Mouse (Mus musculus) stomach, embryonic 16.5 days (tissue): ENCODE data around the gene Rap1gap2. TPM values are rescaled to one million over a fixed set of nuclear protein-coding genes. Genes with fewer than 3 reads are reported as not detected.

Source experiments
- ATAC-seq: fragments of 200-750 bp; cut with Nextera tagmentation; 2 replicates; pipeline ENCODE4 v1.8.0; 2017; ENCODE audit warnings: moderate number of reproducible peaks, moderate TSS enrichment; ENCODE audit not compliant: insufficient read depth, low FRiP score
- H3K27ac ChIP-seq: fragments of 300-500 bp; sonication (generic); 2 replicates; pipeline ENCODE4 v1.5.1; 2014; ENCODE audit warnings: low read length
- H3K27me3 ChIP-seq: fragments of 300-500 bp; sonication (generic); 2 replicates; pipeline ENCODE4 v1.6.1; 2014; ENCODE audit warnings: low read length, control low read depth, mixed read lengths; ENCODE audit not compliant: control insufficient read depth, insufficient read depth
- H3K36me3 ChIP-seq: fragments of 300-500 bp; sonication (generic); 2 replicates; pipeline ENCODE4 v1.6.1; 2014; ENCODE audit warnings: low read length; ENCODE audit not compliant: control insufficient read depth, insufficient read depth
- H3K4me1 ChIP-seq: fragments of 300-500 bp; sonication (generic); 2 replicates; pipeline ENCODE4 v1.6.1; 2014; ENCODE audit warnings: low read length, control low read depth, mixed read lengths; ENCODE audit not compliant: control insufficient read depth, insufficient read depth
- H3K4me2 ChIP-seq: fragments of 300-500 bp; sonication (generic); 2 replicates; pipeline ENCODE4 v1.6.1; 2014; ENCODE audit warnings: low read depth, low read length, mixed read lengths
- H3K4me3 ChIP-seq: fragments of 300-500 bp; sonication (generic); replicated peaks from 2 replicates; pipeline ENCODE4 v1.5.1; 2014; ENCODE audit warnings: mild to moderate bottlenecking, low read length
- H3K9ac ChIP-seq: fragments of 300-500 bp; sonication (generic); 2 replicates; pipeline ENCODE4 v1.6.1; 2014; ENCODE audit warnings: low read length
- H3K9me3 ChIP-seq: fragments of 300-500 bp; sonication (generic); replicated peaks from 2 replicates; pipeline ENCODE4 v1.6.1; 2016; ENCODE audit warnings: low read length, control low read depth; ENCODE audit not compliant: control insufficient read depth
- WGBS: fragments of 180-500 bp; shearing (Covaris S2); extraction: QIAGEN DNeasy Blood & Tissue Kit; methylation state at CpG from one replicate; pipeline ENCODE4 v1.1.7; 2014; 5-methylcytosine and 5-hydroxymethylcytosine counted together
- polyA plus RNA-seq: library from polyadenylated mRNA; unstranded; fragments of >200 nt; fragmentation: Nextera tagmentation; extraction: Ambion mirVana; gene quantifications from 2 replicates; pipeline ENCODE4 v1.2.1, GENCODE M21; 2015

The Rap1gap2 gene
- polyA plus RNA-seq, 1 experiment from 2014 or later = 11.8 TPM

DNA sequence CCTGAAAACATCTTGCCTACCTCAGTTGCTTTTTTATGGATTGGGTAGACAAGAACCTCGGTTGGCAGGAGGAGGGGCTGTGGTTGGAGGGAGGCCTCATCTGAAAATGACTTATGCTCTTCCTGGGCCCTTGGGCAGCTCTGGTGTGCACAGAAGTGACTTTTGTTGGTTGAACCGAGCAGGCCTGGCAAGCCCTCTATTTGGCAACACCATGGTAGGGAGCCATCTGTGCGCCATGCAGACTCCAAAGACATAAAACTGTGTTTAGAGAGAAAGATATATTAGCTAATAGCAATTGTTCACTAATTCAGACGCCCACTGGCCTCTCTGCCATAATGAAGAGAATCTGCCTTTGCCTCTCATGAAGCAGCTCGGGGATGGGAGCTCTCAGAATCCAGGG is 94.6 kb downstream of the Rap1gap2 start:
- Histone ChIP-seq H3K4me2 (no peak overlapping the region), H3K36me3 (no peaks in the 10 kb centered on the region), H3K4me3 (no peak overlapping the region), H3K9me3 (no peaks in the 10 kb centered on the region), H3K27ac (no peak overlapping the region), H3K9ac (no peak overlapping the region), H3K27me3 (no peaks in the 10 kb centered on the region), H3K4me1 (no peaks in the 10 kb centered on the region)
- 73% methylated on average over 5 of the region's 5 CpGs for WGBS
- ATAC-seq = no peak

- Histone ChIP-seq H3K9ac (no peak overlapping the region), H3K4me3 (no peak overlapping the region), H3K4me2 (no peak overlapping the region), H3K27ac (no peak overlapping the region), H3K27me3 (no peaks in the 10 kb centered on the region), H3K36me3 (no peaks in the 10 kb centered on the region), H3K4me1 (no peaks in the 10 kb centered on the region), H3K9me3 (no peaks in the 10 kb centered on the region)
- no peak for ATAC-seq
- WGBS = 75% methylated on average over 3 of the region's 3 CpGs
These were observed 95.7 kb downstream of the Rap1gap2 start for GRCm38 (mm10) chr11:74515046-74515445.

DNA sequence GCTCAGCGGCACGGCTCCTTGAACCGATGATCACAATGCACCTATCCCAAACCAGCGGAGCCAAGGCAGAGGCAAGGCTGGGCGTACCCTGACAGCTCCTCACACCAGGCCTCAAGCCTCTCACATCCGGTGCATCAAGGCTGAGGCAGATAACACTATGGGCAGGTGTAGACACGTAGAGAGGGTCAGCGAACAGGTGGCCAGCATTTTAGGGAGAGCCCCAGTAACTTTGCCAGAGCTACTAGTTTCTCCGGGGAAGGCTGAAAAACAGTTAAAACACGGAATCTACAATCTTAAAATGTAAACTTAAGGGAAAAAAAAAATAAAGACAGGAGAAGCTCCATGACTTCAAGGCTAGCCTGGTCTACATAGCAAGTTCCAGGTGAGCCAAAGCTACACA is 98.1 kb downstream of the Rap1gap2 start:
- H3K27me3 ChIP-seq = no peaks in the 10 kb centered on the region
- no peak for ATAC-seq
- no peaks in the 10 kb centered on the region for H3K4me1 ChIP-seq
- H3K36me3 ChIP-seq = no peaks in the 10 kb centered on the region
- no peak overlapping the region for H3K27ac ChIP-seq
- WGBS = 82% methylated on average over 10 of the region's 10 CpGs
- H3K4me2 ChIP-seq = no peak overlapping the region
- no peak overlapping the region for H3K4me3 ChIP-seq
- H3K9me3 ChIP-seq = no peaks in the 10 kb centered on the region
- no peak overlapping the region for H3K9ac ChIP-seq

GRCm38 (mm10) chr11:74506275-74506674 is 104.4 kb downstream of the Rap1gap2 start:
- H3K36me3 ChIP-seq = no peaks in the 10 kb centered on the region
- no peak overlapping the region for H3K27ac ChIP-seq
- H3K9ac ChIP-seq = no peak overlapping the region
- WGBS = 77% methylated on average over 6 of the region's 6 CpGs
- no peak overlapping the region for H3K4me3 ChIP-seq
- ATAC-seq = no peak
- no peak overlapping the region for H3K4me2 ChIP-seq
- H3K9me3 ChIP-seq = no peaks in the 10 kb centered on the region
- H3K27me3 ChIP-seq = no peaks in the 10 kb centered on the region
- H3K4me1 ChIP-seq = no peaks in the 10 kb centered on the region

GRCm38 (mm10) chr11:74502485-74502884 is 108.2 kb downstream of the Rap1gap2 start:
- Histone ChIP-seq H3K4me3 (no peak overlapping the region), H3K9ac (no peak overlapping the region), H3K36me3 (no peaks in the 10 kb centered on the region), H3K4me1 (no peaks in the 10 kb centered on the region; the same call in 1 of the 2 replicates), H3K27ac (peak overlapping the region; percentile 65; the same call in 1 of the 2 replicates), H3K4me2 (no peak overlapping the region), H3K27me3 (no peaks in the 10 kb centered on the region), H3K9me3 (no peaks in the 10 kb centered on the region)
- peak; percentile 46; the same call in 1 of the 2 replicates for ATAC-seq
- 54% methylated on average over 8 of the region's 8 CpGs for WGBS

DNA sequence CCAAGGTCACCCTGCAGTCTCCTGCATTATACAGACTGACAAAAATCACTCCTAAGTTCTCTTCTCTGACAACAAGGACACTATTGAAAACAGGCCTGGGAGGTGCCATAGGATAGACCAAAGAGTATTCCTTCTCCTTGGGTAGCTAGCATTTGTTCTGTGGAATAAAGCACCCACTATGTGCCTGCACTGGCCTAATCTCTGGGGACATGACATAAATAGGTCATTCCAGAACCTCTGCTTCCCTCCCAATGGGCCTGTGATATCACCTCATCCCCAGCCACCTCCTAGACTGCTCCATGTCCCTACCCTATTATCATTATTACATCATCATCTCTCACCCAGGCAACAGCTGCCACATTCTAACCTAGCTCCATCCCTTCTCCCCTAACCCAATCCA is 108.7 kb downstream of the Rap1gap2 start:
- Histone ChIP-seq H3K4me1 (no peaks in the 10 kb centered on the region; the same call in 1 of the 2 replicates), H3K27ac (peak overlapping the region; percentile 12; the same call in 1 of the 2 replicates), H3K36me3 (no peaks in the 10 kb centered on the region), H3K9me3 (no peaks in the 10 kb centered on the region), H3K9ac (no peak overlapping the region), H3K27me3 (no peaks in the 10 kb centered on the region), H3K4me3 (no peak overlapping the region), H3K4me2 (no peak overlapping the region)
- ATAC-seq = no peak

DNA sequence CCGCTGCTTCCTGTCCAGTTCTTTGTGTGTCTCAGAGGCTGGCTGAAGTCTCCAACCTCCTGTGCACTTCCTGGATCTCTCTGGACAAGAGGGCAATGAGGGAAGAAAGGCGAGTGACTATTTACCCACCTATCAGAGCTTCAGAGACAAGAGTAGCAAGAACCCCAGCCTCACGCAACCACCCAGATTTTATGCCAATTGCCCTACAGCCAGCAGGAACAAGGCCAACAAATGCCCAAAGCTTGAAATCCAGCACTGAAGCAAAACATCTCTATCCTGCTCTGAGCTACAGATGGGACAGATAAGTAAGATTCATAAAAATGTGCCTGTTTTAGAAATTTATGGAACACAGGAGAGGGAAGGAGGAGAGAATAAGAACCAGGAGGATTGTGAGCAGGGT is 109.7 kb downstream of the Rap1gap2 start:
- Histone ChIP-seq H3K9me3 (no peaks in the 10 kb centered on the region), H3K9ac (no peak overlapping the region), H3K27me3 (no peaks in the 10 kb centered on the region), H3K4me3 (no peak overlapping the region), H3K36me3 (no peaks in the 10 kb centered on the region), H3K4me2 (no peak overlapping the region), H3K27ac (no peak overlapping the region), H3K4me1 (no peaks in the 10 kb centered on the region; the same call in 1 of the 2 replicates)
- no peak for ATAC-seq
- 55% methylated on average over 3 of the region's 3 CpGs for WGBS

DNA sequence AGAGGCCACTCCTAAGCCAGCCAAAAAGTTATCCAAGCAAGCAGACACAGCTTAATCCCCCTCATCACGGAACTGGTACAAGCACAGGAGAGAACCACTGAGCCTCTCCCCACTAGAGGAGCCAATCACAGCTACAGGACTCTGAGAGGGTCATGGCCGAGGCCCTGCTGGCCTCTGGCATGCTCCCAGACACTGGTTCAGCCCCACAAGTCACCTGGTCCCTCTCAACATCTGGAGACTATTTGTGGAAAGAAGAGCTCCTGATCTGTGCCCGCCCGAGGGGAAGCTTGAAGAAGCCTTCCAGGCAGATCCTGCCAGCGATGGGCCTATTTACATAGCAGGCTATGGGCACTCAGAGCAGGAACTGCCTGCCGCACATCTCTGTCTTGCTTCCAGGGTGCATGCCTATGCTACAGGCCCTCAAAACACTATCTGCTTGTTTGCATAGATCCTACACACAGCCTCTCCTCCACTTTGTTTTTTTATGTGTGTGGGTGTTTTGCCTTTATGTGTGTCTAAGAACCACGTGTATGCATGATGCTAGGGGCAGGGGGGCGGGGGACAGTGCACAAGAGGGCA is 111.1 kb downstream of the Rap1gap2 start:
- 58% methylated on average over 8 of the region's 8 CpGs for WGBS
- H3K4me1 ChIP-seq = no peaks in the 10 kb centered on the region; the same call in 1 of the 2 replicates
- H3K9me3 ChIP-seq = no peaks in the 10 kb centered on the region
- H3K27ac ChIP-seq = no peak overlapping the region
- H3K9ac ChIP-seq = no peak overlapping the region
- H3K27me3 ChIP-seq = no peaks in the 10 kb centered on the region
- no peaks in the 10 kb centered on the region for H3K36me3 ChIP-seq
- H3K4me2 ChIP-seq = no peak overlapping the region
- no peak for ATAC-seq
- H3K4me3 ChIP-seq = no peak overlapping the region

- Histone ChIP-seq H3K27ac (no peak overlapping the region), H3K9me3 (no peaks in the 10 kb centered on the region), H3K4me2 (no peak overlapping the region), H3K36me3 (no peaks in the 10 kb centered on the region), H3K9ac (no peak overlapping the region), H3K27me3 (no peaks in the 10 kb centered on the region), H3K4me3 (no peak overlapping the region), H3K4me1 (no peaks in the 10 kb centered on the region; the same call in 1 of the 2 replicates)
- WGBS = 42% methylated on average over 3 of the region's 3 CpGs
- ATAC-seq = no peak
These were observed 111.7 kb downstream of the Rap1gap2 start for GRCm38 (mm10) chr11:74499058-74499457.
